Mouse (Mus musculus) hindbrain, embryonic 15.5 days (tissue): Measurements from ENCODE around the gene C9. TPM values are rescaled to one million over a fixed set of nuclear protein-coding genes. Genes with fewer than 3 reads are reported as not detected.

ENCODE experiments used
- ATAC-seq: fragments of 200-750 bp; cut with Nextera tagmentation; 2 replicates; pipeline ENCODE4 v1.8.0; 2017; ENCODE audit warnings: low read depth, moderate number of reproducible peaks, moderate TSS enrichment; ENCODE audit not compliant: low FRiP score
- H3K27ac ChIP-seq: fragments of 300-500 bp; sonication (generic); replicated peaks from 2 replicates; pipeline ENCODE4 v1.5.1; 2015; ENCODE audit warnings: mild to moderate bottlenecking, inconsistent platforms
- H3K27me3 ChIP-seq: fragments of 300-500 bp; sonication (generic); 2 replicates; pipeline ENCODE4 v1.6.1; 2015; ENCODE audit warnings: control low read depth, inconsistent platforms
- H3K36me3 ChIP-seq: fragments of 300-500 bp; sonication (generic); 2 replicates; pipeline ENCODE4 v1.6.1; 2015; ENCODE audit warnings: control low read depth, inconsistent platforms
- H3K4me1 ChIP-seq: fragments of 300-500 bp; sonication (generic); replicated peaks from 2 replicates; pipeline ENCODE4 v1.6.1; 2015; ENCODE audit warnings: control low read depth, inconsistent platforms
- H3K4me2 ChIP-seq: fragments of 300-500 bp; sonication (generic); 2 replicates; pipeline ENCODE4 v1.6.1; 2015; ENCODE audit warnings: moderate library complexity, mild to moderate bottlenecking, inconsistent platforms
- H3K4me3 ChIP-seq: fragments of 300-500 bp; sonication (generic); 2 replicates; pipeline ENCODE4 v1.5.1; 2015; ENCODE audit warnings: mild to moderate bottlenecking, inconsistent platforms
- H3K9ac ChIP-seq: fragments of 300-500 bp; sonication (generic); 2 replicates; pipeline ENCODE4 v1.6.1; 2015; ENCODE audit warnings: inconsistent platforms
- H3K9me3 ChIP-seq: fragments of 300-500 bp; sonication (generic); 2 replicates; pipeline ENCODE4 v1.6.1; 2016; ENCODE audit warnings: control low read depth, inconsistent platforms
- WGBS: fragments of 180-500 bp; shearing (Covaris S2); methylation state at CpG from one replicate; pipeline ENCODE4 v1.1.7; 2015; 5-methylcytosine and 5-hydroxymethylcytosine counted together
- polyA plus RNA-seq: library from polyadenylated mRNA; unstranded; fragments of >200 nt; fragmentation: Nextera tagmentation; extraction: Ambion mirVana; gene quantifications from 2 replicates; pipeline ENCODE4 v1.2.1, GENCODE M21; 2015

Gene C9
- polyA plus RNA-seq, 1 experiment from 2014 or later, result not detected

DNA sequence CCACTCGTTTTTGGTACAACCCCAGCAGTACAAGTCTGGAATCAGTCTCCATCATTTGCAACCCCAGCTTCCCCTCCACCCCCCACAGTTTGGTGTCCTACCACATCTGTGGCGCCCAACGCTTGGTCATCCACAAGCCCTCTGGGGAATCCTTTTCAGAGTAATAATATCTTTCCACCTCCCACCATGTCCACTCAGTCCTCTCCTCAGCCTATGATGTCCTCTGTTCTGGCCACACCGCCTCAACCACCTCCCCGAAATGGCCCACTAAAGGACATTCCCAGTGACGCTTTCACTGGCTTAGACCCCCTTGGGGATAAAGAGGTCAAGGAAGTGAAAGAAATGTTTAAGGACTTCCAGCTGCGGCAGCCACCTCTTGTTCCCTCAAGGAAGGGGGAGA is 9.8 kb upstream of the C9 start:
- Histone ChIP-seq H3K9me3 (no peaks in the 10 kb centered on the region), H3K9ac (no peak overlapping the region), H3K4me3 (no peak overlapping the region), H3K4me2 (no peak overlapping the region), H3K27ac (no peak overlapping the region), H3K4me1 (no peaks in the 10 kb centered on the region), H3K36me3 (no peaks in the 10 kb centered on the region), H3K27me3 (no peaks in the 10 kb centered on the region)
- WGBS, result 94% methylated on average over 7 of the region's 7 CpGs
- no peak for ATAC-seq

DNA sequence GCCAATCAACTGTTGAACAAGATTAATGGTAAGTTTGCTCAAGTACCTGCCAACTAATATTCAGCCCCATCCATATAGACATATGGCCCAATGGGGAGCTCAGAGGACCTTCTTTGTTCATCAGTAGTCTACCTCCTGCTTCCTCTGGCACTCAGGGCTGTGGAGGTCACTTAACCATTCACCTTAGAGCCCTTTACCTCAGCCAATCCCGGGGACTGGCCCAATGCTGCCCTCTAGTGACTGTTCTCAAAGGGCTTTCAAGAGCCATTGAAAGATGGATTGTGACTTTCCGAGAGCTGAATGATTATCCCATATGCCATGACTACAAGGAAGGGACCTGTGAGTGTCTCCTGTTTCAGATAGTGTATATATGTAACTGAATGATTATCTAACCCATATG is 9.4 kb upstream of the C9 start:
- H3K4me1 ChIP-seq, result no peaks in the 10 kb centered on the region
- no peak overlapping the region for H3K4me3 ChIP-seq
- H3K36me3 ChIP-seq, result no peaks in the 10 kb centered on the region
- no peak overlapping the region for H3K27ac ChIP-seq
- H3K9me3 ChIP-seq, result no peaks in the 10 kb centered on the region
- no peaks in the 10 kb centered on the region for H3K27me3 ChIP-seq
- WGBS, result 69% methylated on average over 2 of the region's 2 CpGs
- H3K4me2 ChIP-seq, result no peak overlapping the region
- ATAC-seq, result no peak
- no peak overlapping the region for H3K9ac ChIP-seq

DNA sequence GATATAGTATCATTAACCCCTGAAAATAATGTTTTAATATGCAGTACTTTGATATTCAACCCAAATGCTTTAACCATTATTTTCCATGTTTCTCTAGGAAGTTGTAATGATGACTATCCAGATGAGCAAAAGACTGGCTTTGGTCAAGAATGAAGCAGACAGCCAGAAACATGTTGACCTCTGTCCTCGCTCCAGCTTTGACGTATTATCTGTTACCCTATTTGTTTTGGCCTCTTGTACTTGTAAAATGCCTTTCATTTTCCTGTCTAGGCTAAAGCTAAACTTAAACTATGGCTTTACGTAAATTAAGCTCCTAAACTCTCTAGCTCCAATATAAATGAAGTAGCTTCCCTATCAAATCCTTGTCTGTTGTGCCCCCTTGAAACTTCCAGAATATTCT is 6.4 kb upstream of the C9 start:
- no peak overlapping the region for H3K4me2 ChIP-seq
- no peak overlapping the region for H3K9ac ChIP-seq
- WGBS, result 93% methylated on average over 3 of the region's 3 CpGs
- H3K9me3 ChIP-seq, result no peaks in the 10 kb centered on the region
- H3K4me1 ChIP-seq, result no peaks in the 10 kb centered on the region
- H3K36me3 ChIP-seq, result no peaks in the 10 kb centered on the region
- no peak for ATAC-seq
- H3K27ac ChIP-seq, result no peak overlapping the region
- no peak overlapping the region for H3K4me3 ChIP-seq
- no peaks in the 10 kb centered on the region for H3K27me3 ChIP-seq

DNA sequence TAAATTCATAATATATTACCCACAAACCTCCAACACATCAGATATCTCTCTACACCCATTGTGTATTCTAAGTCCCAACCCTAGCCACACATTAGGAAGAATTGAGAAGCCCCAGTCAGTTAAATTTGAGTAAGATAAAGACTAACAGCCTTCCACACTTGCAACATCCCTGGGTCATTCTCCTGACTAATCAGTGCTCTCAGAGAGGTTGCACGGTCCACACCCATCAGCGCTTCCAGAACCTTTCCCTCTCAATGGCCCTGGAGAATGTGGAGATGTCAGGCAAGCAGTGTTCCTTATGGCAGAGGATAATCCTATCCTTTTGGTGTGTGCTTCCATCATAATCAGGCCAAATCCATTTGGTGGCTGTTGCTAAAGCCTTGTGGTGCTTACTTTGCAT is 675 bp upstream of the C9 start:
- Histone ChIP-seq H3K9me3 (no peaks in the 10 kb centered on the region), H3K36me3 (no peaks in the 10 kb centered on the region), H3K27ac (no peak overlapping the region), H3K27me3 (no peaks in the 10 kb centered on the region), H3K4me2 (no peak overlapping the region), H3K4me1 (no peaks in the 10 kb centered on the region), H3K9ac (no peak overlapping the region), H3K4me3 (no peak overlapping the region)
- ATAC-seq, result no peak
- WGBS, result 94% methylated on average over 2 of the region's 2 CpGs

DNA sequence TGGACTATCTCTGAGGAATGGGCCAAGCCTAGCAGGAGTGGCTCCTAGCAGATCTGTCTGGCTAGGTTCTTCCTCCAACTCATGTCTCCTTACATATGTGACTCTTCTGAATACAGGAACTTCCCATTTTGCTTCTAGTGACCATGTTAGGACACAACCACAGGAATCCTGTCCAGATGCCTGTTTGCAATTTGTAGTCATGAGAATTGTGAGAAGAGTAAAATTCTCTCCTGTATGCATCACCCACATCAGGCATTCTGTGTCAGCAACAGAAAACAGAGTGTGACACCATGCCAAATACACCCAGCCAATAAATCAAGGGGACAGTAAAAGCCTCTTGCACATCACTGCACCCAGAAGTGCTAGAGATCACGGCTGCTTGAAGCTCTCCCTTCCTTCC is 1.1 kb downstream of the C9 start:
- Histone ChIP-seq H3K27me3 (no peaks in the 10 kb centered on the region), H3K4me2 (no peak overlapping the region), H3K4me1 (no peaks in the 10 kb centered on the region), H3K4me3 (no peak overlapping the region), H3K9ac (no peak overlapping the region), H3K27ac (no peak overlapping the region), H3K9me3 (no peaks in the 10 kb centered on the region), H3K36me3 (no peaks in the 10 kb centered on the region)
- WGBS, result 67% methylated on average over 1 of the region's 1 CpGs
- no peak for ATAC-seq

DNA sequence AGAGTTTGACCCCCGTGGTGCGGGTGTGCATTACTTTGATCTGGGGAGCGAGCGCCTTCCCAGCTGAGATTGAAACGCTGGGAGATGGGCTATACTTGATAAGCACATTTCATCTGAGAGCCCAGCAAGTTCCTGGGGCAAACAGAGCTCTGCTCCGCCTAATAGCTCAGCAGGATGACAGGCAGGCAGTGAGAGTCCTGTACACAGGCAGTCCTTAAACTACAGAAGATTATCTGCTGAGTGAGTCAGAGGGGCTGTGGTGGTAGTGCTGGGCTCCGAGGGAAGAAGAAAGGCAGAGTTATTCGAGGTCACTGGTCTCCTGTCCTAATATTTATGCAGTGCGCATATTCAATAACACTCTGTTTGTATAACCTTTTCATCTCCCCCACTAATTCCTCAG is 3.8 kb downstream of the C9 start:
- H3K9ac ChIP-seq, result no peak overlapping the region
- no peak overlapping the region for H3K27ac ChIP-seq
- H3K36me3 ChIP-seq, result no peaks in the 10 kb centered on the region
- no peaks in the 10 kb centered on the region for H3K27me3 ChIP-seq
- no peak overlapping the region for H3K4me2 ChIP-seq
- 0 out of 2 replicates have a peak, but pooled peaks have one; percentile 59 for ATAC-seq
- H3K4me1 ChIP-seq, result no peaks in the 10 kb centered on the region
- no peak overlapping the region for H3K4me3 ChIP-seq
- 39% methylated on average over 9 of the region's 9 CpGs for WGBS
- H3K9me3 ChIP-seq, result no peaks in the 10 kb centered on the region

DNA sequence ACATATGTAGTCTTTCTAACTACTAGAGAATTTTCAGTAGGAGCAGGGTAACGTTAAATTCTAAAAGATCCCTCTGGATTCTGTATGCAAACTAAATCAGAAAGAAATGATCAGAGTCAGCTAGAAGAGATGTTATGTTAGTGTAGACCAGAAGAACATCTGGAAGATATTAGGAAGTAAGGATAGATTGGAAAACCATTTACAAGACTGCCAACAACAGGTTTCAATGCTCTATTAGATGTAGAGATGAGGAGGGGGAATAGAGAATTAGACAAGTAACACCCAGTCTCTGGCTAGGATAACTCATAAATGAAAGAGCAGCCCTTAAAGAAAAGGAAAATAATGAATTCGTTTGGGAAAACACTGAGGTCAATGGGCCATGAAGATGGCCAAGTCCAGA is 9.3 kb downstream of the C9 start:
- H3K27ac ChIP-seq, result no peak overlapping the region
- H3K36me3 ChIP-seq, result no peaks in the 10 kb centered on the region
- H3K27me3 ChIP-seq, result no peaks in the 10 kb centered on the region
- no peaks in the 10 kb centered on the region for H3K9me3 ChIP-seq
- H3K4me2 ChIP-seq, result no peak overlapping the region
- ATAC-seq, result no peak
- 85% methylated on average over 2 of the region's 2 CpGs for WGBS
- no peak overlapping the region for H3K4me3 ChIP-seq
- H3K4me1 ChIP-seq, result no peaks in the 10 kb centered on the region
- H3K9ac ChIP-seq, result no peak overlapping the region

DNA sequence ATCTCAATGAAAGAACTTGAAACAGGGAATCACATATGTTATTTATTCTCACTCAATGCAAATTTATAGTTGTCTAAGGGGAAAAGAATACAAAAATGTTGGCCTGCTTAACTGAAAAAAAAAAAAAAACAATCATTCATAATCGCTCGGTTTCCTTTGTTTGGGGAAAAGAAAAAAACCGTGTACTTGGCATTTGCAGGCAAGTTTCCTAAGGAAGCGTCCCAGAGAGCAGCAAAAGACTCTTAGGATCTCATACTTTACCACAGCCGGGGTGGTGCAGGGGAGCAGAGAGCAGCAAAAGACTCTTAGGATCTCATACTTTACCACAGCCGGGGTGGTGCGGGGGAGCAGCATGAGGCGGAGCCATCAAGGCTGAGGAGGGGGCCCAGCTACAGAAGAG is 16.3 kb downstream of the C9 start:
- Histone ChIP-seq H3K27me3 (no peaks in the 10 kb centered on the region), H3K4me1 (no peaks in the 10 kb centered on the region), H3K27ac (no peak overlapping the region), H3K36me3 (no peaks in the 10 kb centered on the region), H3K9ac (no peak overlapping the region), H3K4me2 (no peak overlapping the region), H3K9me3 (no peaks in the 10 kb centered on the region), H3K4me3 (no peak overlapping the region)
- ATAC-seq, result no peak
- 78% methylated on average over 8 of the region's 8 CpGs for WGBS

DNA sequence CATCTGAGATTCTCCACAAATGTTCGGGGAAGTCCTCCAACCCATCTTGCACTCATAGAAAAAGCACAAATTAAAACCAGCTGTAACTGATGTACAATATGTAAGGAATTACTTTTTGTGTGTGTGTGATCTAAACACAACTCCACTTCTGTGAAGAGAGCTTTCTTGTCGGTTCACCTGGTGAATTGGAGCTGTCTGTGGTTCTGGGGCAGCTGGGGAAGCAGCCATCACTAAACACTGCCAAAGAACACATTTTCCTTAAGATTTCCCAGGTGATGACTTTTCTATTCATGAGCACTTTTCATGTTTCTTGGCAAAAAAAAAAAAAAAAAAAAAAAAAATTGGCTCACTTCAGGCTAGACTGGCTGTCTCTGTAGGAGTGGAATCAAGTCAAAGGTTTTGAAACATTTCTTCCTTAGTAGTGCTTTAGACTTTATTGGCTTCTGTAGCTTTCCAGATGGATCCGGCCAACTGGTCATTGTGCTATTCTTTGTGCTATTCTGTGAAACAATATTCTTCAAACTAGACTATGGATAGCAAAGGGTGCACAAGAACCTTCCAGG is 18.3 kb downstream of the C9 start:
- ATAC-seq, result no peak
- Histone ChIP-seq H3K27me3 (no peaks in the 10 kb centered on the region), H3K4me3 (no peak overlapping the region), H3K36me3 (no peaks in the 10 kb centered on the region), H3K9me3 (no peaks in the 10 kb centered on the region), H3K9ac (no peak overlapping the region), H3K4me1 (no peaks in the 10 kb centered on the region), H3K4me2 (no peak overlapping the region), H3K27ac (no peak overlapping the region)
- 79% methylated on average over 3 of the region's 3 CpGs for WGBS

DNA sequence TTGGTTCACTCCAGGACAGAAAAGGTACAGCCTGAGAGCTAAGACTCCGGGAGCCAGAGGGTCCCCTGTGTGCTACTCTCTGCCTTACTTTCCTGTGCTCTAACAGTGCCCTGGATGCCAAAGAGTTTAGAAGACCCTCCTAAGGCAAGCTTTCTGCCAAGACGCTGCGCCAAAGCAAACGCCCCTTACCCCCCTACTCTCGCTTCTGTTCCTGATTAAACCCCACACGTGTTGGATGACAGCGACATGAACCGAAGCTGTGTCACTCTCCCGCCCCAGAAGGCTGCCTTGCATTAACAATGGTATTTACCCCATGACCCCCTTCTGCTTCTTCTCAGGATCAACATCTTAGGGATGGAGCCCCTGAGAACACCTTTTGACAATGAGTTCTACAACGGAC is 21.9 kb downstream of the C9 start:
- no peak overlapping the region for H3K9ac ChIP-seq
- no peaks in the 10 kb centered on the region for H3K9me3 ChIP-seq
- H3K4me2 ChIP-seq, result no peak overlapping the region
- H3K27me3 ChIP-seq, result no peaks in the 10 kb centered on the region
- H3K36me3 ChIP-seq, result no peaks in the 10 kb centered on the region
- no peak overlapping the region for H3K27ac ChIP-seq
- H3K4me3 ChIP-seq, result no peak overlapping the region
- WGBS, result 79% methylated on average over 10 of the region's 10 CpGs
- ATAC-seq, result no peak
- no peaks in the 10 kb centered on the region for H3K4me1 ChIP-seq

DNA sequence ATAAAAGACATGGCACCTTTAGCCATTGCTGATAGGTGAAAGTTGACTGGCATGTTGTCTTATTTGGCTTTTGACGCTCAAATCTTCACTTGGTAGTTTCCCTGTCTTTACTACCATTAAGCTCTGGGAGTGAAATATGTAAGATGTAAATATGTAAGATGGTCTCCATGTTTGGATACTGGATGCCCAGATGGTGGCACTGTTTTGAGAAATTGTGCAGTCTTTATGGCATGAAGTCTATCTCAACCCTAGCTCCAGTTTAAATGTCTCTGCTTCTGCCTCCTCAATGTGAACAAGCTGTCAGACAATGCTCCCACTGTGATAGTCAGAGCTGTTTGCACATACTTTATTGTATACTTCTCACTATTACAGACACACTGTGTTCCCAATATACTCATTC is 23.7 kb downstream of the C9 start:
- Histone ChIP-seq H3K4me3 (no peak overlapping the region), H3K27me3 (no peaks in the 10 kb centered on the region), H3K36me3 (no peaks in the 10 kb centered on the region), H3K9me3 (no peaks in the 10 kb centered on the region), H3K9ac (no peak overlapping the region), H3K4me1 (no peaks in the 10 kb centered on the region), H3K4me2 (no peak overlapping the region), H3K27ac (no peak overlapping the region)
- ATAC-seq, result no peak
- 98% methylated on average over 1 of the region's 1 CpGs for WGBS

DNA sequence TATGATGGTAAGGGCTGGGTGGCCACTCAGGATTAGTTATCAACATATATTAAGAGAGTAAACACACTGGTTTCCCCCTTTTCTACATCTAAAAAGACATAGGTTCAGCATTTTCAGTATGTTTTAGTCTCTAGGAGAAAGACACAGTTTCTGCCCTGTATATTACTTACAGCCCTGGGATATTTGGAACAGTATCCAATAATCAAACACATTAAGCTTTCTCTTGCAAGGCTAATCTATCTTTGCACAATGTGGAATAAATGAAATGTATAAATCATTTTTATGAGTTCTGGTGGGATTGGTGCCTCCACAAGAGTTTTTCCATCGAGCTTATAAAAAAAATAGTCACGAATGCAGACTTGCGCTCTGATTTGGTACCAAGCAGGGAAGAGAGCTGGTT is 24.3 kb downstream of the C9 start:
- Histone ChIP-seq H3K4me1 (no peaks in the 10 kb centered on the region), H3K36me3 (no peaks in the 10 kb centered on the region), H3K9ac (no peak overlapping the region), H3K9me3 (no peaks in the 10 kb centered on the region), H3K4me3 (no peak overlapping the region), H3K27ac (no peak overlapping the region), H3K27me3 (no peaks in the 10 kb centered on the region), H3K4me2 (no peak overlapping the region)
- ATAC-seq, result no peak
- WGBS, result 83% methylated on average over 3 of the region's 3 CpGs

DNA sequence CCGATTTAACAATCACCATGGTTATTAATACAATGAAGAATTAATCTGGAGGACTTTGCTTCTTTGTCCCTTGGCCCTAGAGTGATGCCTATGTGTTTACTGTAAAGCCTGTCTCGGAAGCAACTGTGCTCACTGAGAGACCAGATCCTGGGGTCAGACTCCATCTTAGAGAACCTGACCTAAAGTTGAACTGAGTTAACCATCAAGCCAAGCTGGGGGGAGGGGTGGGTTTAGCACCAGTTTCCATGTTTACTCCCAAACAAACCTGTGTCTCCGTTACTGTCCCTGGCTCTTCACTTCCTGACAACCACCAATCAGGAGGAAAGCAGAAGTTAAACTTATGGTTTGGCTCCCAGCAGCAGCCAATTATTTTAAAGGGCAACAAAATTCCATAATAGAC is 38.4 kb downstream of the C9 start:
- Histone ChIP-seq H3K9me3 (0 out of 2 replicates have a peak, but pooled peaks cover 5% of the 10 kb centered on the region), H3K36me3 (no peaks in the 10 kb centered on the region), H3K27ac (no peak overlapping the region), H3K9ac (no peak overlapping the region), H3K4me2 (no peak overlapping the region), H3K27me3 (no peaks in the 10 kb centered on the region), H3K4me3 (no peak overlapping the region), H3K4me1 (no peaks in the 10 kb centered on the region)
- 73% methylated on average over 3 of the region's 3 CpGs for WGBS
- ATAC-seq, result no peak
